Mouse (Mus musculus): ENCODE data around the gene Tfr2. TPM values are rescaled to one million over a fixed set of nuclear protein-coding genes. Genes with fewer than 3 reads are reported as not detected.

Tfr2 gene
- total and polyA plus RNA-seq, 2 experiments = 225 to 486 TPM

DNA sequence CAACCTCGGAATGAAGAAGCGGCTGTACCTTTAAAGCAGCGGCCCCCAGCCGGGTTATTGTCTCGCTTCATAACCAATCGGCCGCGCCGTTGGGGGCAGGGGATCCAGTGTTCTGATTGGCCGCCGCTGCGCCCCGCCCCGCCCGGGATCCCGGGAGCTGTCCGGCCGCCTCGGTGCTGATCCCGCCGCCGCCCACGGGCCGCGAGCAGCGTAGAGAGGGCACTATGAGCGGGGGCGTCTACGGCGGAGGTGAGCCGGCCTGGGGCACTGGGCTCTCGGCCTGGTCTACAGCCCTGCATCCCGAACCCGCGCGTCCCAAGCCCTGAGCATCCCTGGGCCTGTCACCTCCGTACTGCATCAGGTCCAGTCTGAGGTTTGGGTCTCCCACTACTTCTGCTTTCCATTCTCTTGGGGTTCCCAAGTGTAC is 16.2 kb upstream of the Tfr2 start, which contains the start of gene Actl6b:
Gene Actl6b, plus strand, starts transcription at position 107 of the 427 bp plus-strand sequence.
- no peak within 1 kb of the TSS for H3K9ac ChIP-seq (ENCODE audit: low read depth, low read length)
- H3K4me1 ChIP-seq (ENCODE audit: control insufficient read depth, insufficient read depth, low read length) = no peaks in the 10 kb centered on the region
- H3K4me3 ChIP-seq (ENCODE audit: insufficient read depth, low read depth, low read length) = no peak within 1 kb of the TSS
- no peaks in the 10 kb centered on the region for H3K79me2 ChIP-seq (ENCODE audit: control insufficient read depth, insufficient read depth, low read length)
- H3K27ac ChIP-seq (replicated peaks; ENCODE audit: insufficient read depth, low read depth, low read length) = no peak within 1 kb of the TSS
- TF ChIP-seq CTCF (IDR thresholded peaks at IDR 0.05; ENCODE audit: low read depth, low read length) (no peak), POLR2A (IDR thresholded peaks at IDR 0.05; ENCODE audit: extremely low read depth, insufficient read depth, low read length) (no peak)
- WGBS = 3% methylated on average over 37 of the region's 37 CpGs
- no peaks in the 10 kb centered on the region for H3K36me3 ChIP-seq (ENCODE audit: control insufficient read depth, insufficient read depth, low read length)
- DNase-seq (ENCODE audit: extremely low read depth, low read depth, low spot score) = no peak
- peaks cover 10% of the 10 kb centered on the region for H3K27me3 ChIP-seq (ENCODE audit: control insufficient read depth, insufficient read depth, low read length)

DNA sequence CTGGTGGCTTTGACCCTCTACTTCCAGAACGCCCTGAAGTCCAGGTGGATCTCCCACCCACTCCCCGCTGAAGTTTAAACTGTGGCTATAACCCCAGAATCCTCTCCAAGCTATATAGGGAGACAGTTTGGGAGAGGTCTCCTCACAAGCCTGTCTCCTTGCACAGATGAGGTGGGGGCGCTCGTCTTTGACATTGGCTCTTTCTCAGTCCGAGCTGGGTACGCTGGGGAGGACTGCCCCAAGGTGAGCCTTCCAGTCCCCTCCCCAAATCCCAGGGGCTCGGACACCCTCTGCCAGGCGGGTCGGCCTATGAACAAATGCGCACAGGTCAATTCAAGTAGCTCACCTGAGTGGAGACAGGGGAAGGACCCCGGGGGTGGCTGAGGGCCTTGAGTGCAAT is 15.7 kb upstream of the Tfr2 start:
- no peak for DNase-seq (ENCODE audit: extremely low read depth, low read depth, low spot score)
- H3K36me3 ChIP-seq (ENCODE audit: control insufficient read depth, insufficient read depth, low read length) = no peaks in the 10 kb centered on the region
- no peaks in the 10 kb centered on the region for H3K79me2 ChIP-seq (ENCODE audit: control insufficient read depth, insufficient read depth, low read length)
- H3K9ac ChIP-seq (ENCODE audit: low read depth, low read length) = no peak overlapping the region
- no peaks in the 10 kb centered on the region for H3K4me1 ChIP-seq (ENCODE audit: control insufficient read depth, insufficient read depth, low read length)
- no peak overlapping the region for H3K4me3 ChIP-seq (ENCODE audit: insufficient read depth, low read depth, low read length)
- H3K27ac ChIP-seq (replicated peaks; ENCODE audit: insufficient read depth, low read depth, low read length) = no peak overlapping the region
- no peak for TF ChIP-seq CTCF (IDR thresholded peaks at IDR 0.05; ENCODE audit: low read depth, low read length)
- TF ChIP-seq POLR2A (IDR thresholded peaks at IDR 0.05; ENCODE audit: extremely low read depth, insufficient read depth, low read length) = no peak
- 46% methylated on average over 11 of the region's 11 CpGs for WGBS
- H3K27me3 ChIP-seq (ENCODE audit: control insufficient read depth, insufficient read depth, low read length) = peaks cover 10% of the 10 kb centered on the region

DNA sequence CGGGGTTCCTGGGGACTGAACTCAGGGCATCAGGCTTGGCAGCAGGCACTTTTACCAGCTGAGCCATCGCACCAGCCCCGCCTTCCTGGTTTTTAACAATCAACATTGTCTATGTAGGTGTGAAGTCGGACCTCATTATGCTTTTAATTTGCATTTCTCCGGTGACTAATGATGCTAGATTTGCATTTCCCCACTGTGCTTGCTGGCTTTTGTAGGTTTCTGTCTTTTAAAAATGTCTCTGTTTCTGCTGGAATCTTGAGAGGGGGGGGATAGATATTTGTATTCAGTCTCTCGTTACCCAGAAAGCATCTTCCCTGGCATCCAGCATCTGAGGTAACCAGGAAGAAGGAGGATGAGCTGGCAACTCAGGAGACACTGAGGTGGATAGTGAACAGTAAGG is 8.1 kb upstream of the Tfr2 start:
- DNase-seq (ENCODE audit: extremely low read depth, low read depth, low spot score) = no peak
- WGBS = 69% methylated on average over 6 of the region's 6 CpGs
- no peak overlapping the region for H3K9ac ChIP-seq (ENCODE audit: low read depth, low read length)
- H3K27ac ChIP-seq (replicated peaks; ENCODE audit: insufficient read depth, low read depth, low read length) = no peak overlapping the region
- no peaks in the 10 kb centered on the region for H3K79me2 ChIP-seq (ENCODE audit: control insufficient read depth, insufficient read depth, low read length)
- peaks cover 2% of the 10 kb centered on the region; the same call in 1 of the 2 replicates for H3K27me3 ChIP-seq (ENCODE audit: control insufficient read depth, insufficient read depth, low read length)
- TF ChIP-seq POLR2A (IDR thresholded peaks at IDR 0.05; ENCODE audit: extremely low read depth, insufficient read depth, low read length) = no peak
- TF ChIP-seq CTCF (IDR thresholded peaks at IDR 0.05; ENCODE audit: low read depth, low read length) = no peak
- no peak overlapping the region for H3K4me3 ChIP-seq (ENCODE audit: insufficient read depth, low read depth, low read length)
- H3K36me3 ChIP-seq (ENCODE audit: control insufficient read depth, insufficient read depth, low read length) = no peaks in the 10 kb centered on the region
- H3K4me1 ChIP-seq (ENCODE audit: control insufficient read depth, insufficient read depth, low read length) = no peaks in the 10 kb centered on the region

DNA sequence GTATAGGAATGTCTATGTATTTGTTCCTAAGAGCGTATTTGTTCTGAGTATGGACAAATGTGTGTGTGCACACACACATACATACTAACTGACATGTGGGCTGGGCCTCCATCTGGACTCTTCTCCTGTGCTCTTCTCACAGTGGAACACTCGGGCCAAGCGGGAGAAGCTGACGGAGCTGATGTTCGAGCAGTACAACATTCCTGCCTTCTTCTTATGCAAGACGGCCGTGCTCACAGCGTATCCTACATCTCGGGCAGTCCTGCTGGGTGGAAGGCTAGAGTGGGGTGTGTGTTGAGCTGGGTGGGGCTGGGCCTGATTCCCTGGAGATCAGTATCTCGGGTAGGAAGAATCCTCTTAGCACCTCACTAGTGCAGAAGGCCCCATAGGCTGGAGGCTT is 6.7 kb upstream of the Tfr2 start:
- TF ChIP-seq CTCF (IDR thresholded peaks at IDR 0.05; ENCODE audit: low read depth, low read length) (no peak), POLR2A (IDR thresholded peaks at IDR 0.05; ENCODE audit: extremely low read depth, insufficient read depth, low read length) (no peak)
- no peak overlapping the region for H3K4me3 ChIP-seq (ENCODE audit: insufficient read depth, low read depth, low read length)
- 90% methylated on average over 10 of the region's 10 CpGs for WGBS
- no peaks in the 10 kb centered on the region for H3K4me1 ChIP-seq (ENCODE audit: control insufficient read depth, insufficient read depth, low read length)
- H3K36me3 ChIP-seq (ENCODE audit: control insufficient read depth, insufficient read depth, low read length) = no peaks in the 10 kb centered on the region
- DNase-seq (ENCODE audit: extremely low read depth, low read depth, low spot score) = no peak
- H3K27me3 ChIP-seq (ENCODE audit: control insufficient read depth, insufficient read depth, low read length) = peaks cover 2% of the 10 kb centered on the region; the same call in 1 of the 2 replicates
- no peak overlapping the region for H3K27ac ChIP-seq (replicated peaks; ENCODE audit: insufficient read depth, low read depth, low read length)
- H3K79me2 ChIP-seq (ENCODE audit: control insufficient read depth, insufficient read depth, low read length) = no peaks in the 10 kb centered on the region
- H3K9ac ChIP-seq (ENCODE audit: low read depth, low read length) = no peak overlapping the region

DNA sequence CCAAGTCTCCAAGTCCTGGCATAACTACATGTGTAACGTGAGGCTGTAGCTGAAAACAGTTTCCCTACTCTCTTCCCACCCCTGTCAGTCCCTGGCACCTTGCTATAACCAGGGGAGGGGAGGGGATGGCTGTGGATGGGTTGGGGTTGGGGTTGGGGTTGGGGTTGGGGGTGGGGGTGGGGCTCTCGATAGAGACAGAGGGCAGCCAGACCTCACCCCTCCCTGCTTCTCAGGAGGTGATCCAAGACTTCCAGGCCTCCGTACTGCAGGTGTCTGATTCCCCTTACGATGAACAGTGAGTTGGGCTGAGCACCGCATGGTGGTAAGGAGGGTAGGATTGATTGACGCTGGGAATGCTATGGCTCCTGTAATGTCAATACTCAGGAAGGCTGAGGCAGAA is 3.9 kb upstream of the Tfr2 start:
- DNase-seq (ENCODE audit: extremely low read depth, low read depth, low spot score) = no peak
- TF ChIP-seq CTCF (IDR thresholded peaks at IDR 0.05; ENCODE audit: low read depth, low read length) (no peak), POLR2A (IDR thresholded peaks at IDR 0.05; ENCODE audit: extremely low read depth, insufficient read depth, low read length) (no peak)
- no peaks in the 10 kb centered on the region for H3K4me1 ChIP-seq (ENCODE audit: control insufficient read depth, insufficient read depth, low read length)
- 84% methylated on average over 6 of the region's 6 CpGs for WGBS
- 0 out of 2 replicates have a peak, but pooled peaks cover under 1% of the 10 kb centered on the region for H3K79me2 ChIP-seq (ENCODE audit: control insufficient read depth, insufficient read depth, low read length)
- no peaks in the 10 kb centered on the region for H3K27me3 ChIP-seq (ENCODE audit: control insufficient read depth, insufficient read depth, low read length)
- H3K9ac ChIP-seq (ENCODE audit: low read depth, low read length) = no peak overlapping the region
- no peak overlapping the region for H3K27ac ChIP-seq (replicated peaks; ENCODE audit: insufficient read depth, low read depth, low read length)
- no peak overlapping the region for H3K4me3 ChIP-seq (ENCODE audit: insufficient read depth, low read depth, low read length)
- no peaks in the 10 kb centered on the region for H3K36me3 ChIP-seq (ENCODE audit: control insufficient read depth, insufficient read depth, low read length)

DNA sequence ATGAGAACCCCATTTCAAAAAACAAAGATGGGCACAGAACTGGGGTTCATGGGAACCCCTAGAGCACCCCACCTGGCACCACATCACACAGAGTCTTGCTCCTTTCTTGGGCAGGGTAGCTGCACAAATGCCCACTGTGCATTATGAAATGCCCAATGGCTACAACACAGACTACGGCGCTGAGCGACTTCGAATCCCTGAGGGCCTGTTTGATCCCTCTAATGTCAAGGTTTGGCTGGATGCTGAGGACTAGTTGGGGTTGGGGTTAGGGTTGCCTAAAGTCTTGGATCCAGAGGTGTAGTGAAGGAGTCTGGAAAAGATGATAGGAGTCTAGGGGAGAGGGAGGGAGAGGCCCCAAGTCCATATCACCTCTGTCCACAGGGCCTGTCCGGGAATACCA is 3.2 kb upstream of the Tfr2 start:
- no peak overlapping the region for H3K27ac ChIP-seq (replicated peaks; ENCODE audit: insufficient read depth, low read depth, low read length)
- H3K9ac ChIP-seq (ENCODE audit: low read depth, low read length) = no peak overlapping the region
- no peak for DNase-seq (ENCODE audit: extremely low read depth, low read depth, low spot score)
- peaks cover 1% of the 10 kb centered on the region; the same call in 1 of the 2 replicates for H3K4me1 ChIP-seq (ENCODE audit: control insufficient read depth, insufficient read depth, low read length)
- H3K4me3 ChIP-seq (ENCODE audit: insufficient read depth, low read depth, low read length) = no peak overlapping the region
- peaks cover 6% of the 10 kb centered on the region; the same call in 1 of the 2 replicates for H3K79me2 ChIP-seq (ENCODE audit: control insufficient read depth, insufficient read depth, low read length)
- no peaks in the 10 kb centered on the region for H3K36me3 ChIP-seq (ENCODE audit: control insufficient read depth, insufficient read depth, low read length)
- 96% methylated on average over 5 of the region's 5 CpGs for WGBS
- TF ChIP-seq CTCF (IDR thresholded peaks at IDR 0.05; ENCODE audit: low read depth, low read length) = no peak
- TF ChIP-seq POLR2A (IDR thresholded peaks at IDR 0.05; ENCODE audit: extremely low read depth, insufficient read depth, low read length) = no peak
- no peaks in the 10 kb centered on the region for H3K27me3 ChIP-seq (ENCODE audit: control insufficient read depth, insufficient read depth, low read length)
